Mouse (Mus musculus) A20 (cell line): ENCODE measurements around the gene Zhx3.

Experiments
- DNase-seq: peaks from one replicate; pipeline ENCODE4 v3.0.0-alpha.2; 2011; ENCODE audit warnings: low read depth, low spot score

Zhx3 gene

GRCm38 (mm10) chr2:160872890-160873382 is at the start of gene Zhx3:
TSS of gene Zhx3 (minus strand) at chr2:160872998.
- DNase-seq, result peak; percentile 96

- no peak for DNase-seq
Measured at GRCm38 (mm10) chr2:160921285-160921684, 48.5 kb upstream of the Zhx3 start.

- no peak for DNase-seq
Measured at GRCm38 (mm10) chr2:160918930-160919215, 46.1 kb upstream of the Zhx3 start.

GRCm38 (mm10) chr2:160918154-160918929 is 45.5 kb upstream of the Zhx3 start:
- no peak for DNase-seq

- DNase-seq, result no peak
Measured at GRCm38 (mm10) chr2:160917313-160917712, 44.5 kb upstream of the Zhx3 start.

GRCm38 (mm10) chr2:160916714-160917113 is 43.9 kb upstream of the Zhx3 start:
- DNase-seq, result peak; percentile 39

- DNase-seq, result no peak
Measured at GRCm38 (mm10) chr2:160915821-160916610, 43.2 kb upstream of the Zhx3 start.

GRCm38 (mm10) chr2:160914656-160915055 is 41.9 kb upstream of the Zhx3 start:
- DNase-seq, result no peak

GRCm38 (mm10) chr2:160912231-160912671 is 39.5 kb upstream of the Zhx3 start, which contains the start of gene Emilin3:
TSS of gene Emilin3 (minus strand) at chr2:160912328.
- DNase-seq, result no peak

GRCm38 (mm10) chr2:160911558-160912201 is 38.9 kb upstream of the Zhx3 start:
- no peak for DNase-seq

GRCm38 (mm10) chr2:160910633-160911032 is 37.8 kb upstream of the Zhx3 start:
- no peak for DNase-seq

- DNase-seq, result no peak
Measured at GRCm38 (mm10) chr2:160908607-160909006, 35.8 kb upstream of the Zhx3 start.

GRCm38 (mm10) chr2:160906101-160906500 is 33.3 kb upstream of the Zhx3 start:
- DNase-seq, result no peak

- no peak for DNase-seq
Measured at GRCm38 (mm10) chr2:160905301-160905700, 32.5 kb upstream of the Zhx3 start.

- no peak for DNase-seq
Measured at GRCm38 (mm10) chr2:160901656-160902412, 29.0 kb upstream of the Zhx3 start.

GRCm38 (mm10) chr2:160891697-160892096 is 18.9 kb upstream of the Zhx3 start:
- DNase-seq, result no peak

GRCm38 (mm10) chr2:160891045-160891444 is 18.2 kb upstream of the Zhx3 start:
- no peak for DNase-seq

GRCm38 (mm10) chr2:160887859-160888258 is 15.1 kb upstream of the Zhx3 start:
- DNase-seq, result peak; percentile 55

- peak; percentile 84 for DNase-seq
Measured at GRCm38 (mm10) chr2:160887284-160887683, 14.5 kb upstream of the Zhx3 start.

GRCm38 (mm10) chr2:160886221-160886620 is 13.4 kb upstream of the Zhx3 start:
- DNase-seq, result no peak

GRCm38 (mm10) chr2:160884830-160885229 is 12.0 kb upstream of the Zhx3 start:
- peak; percentile 72 for DNase-seq
